Mouse (Mus musculus) ES-E14 (cell line): ENCODE data around the gene Magi2. TPM values are rescaled to one million over a fixed set of nuclear protein-coding genes. Genes with fewer than 3 reads are reported as not detected.

ENCODE experiments used
- DNase-seq: peaks from one replicate; pipeline ENCODE4 v3.0.0-alpha.2; 2013; ENCODE audit warnings: low read depth, low spot score
- H3K27ac ChIP-seq: 2 replicates; pipeline ENCODE4 v1.5.1; 2012; ENCODE audit warnings: low read depth, mild to moderate bottlenecking, low read length, moderate library complexity, mixed read lengths; ENCODE audit not compliant: poor library complexity, insufficient read depth, severe bottlenecking
- H3K36me3 ChIP-seq: 2 replicates; pipeline ENCODE4 v1.6.1; 2012; ENCODE audit warnings: mild to moderate bottlenecking, low read length, moderate library complexity, mixed read lengths; ENCODE audit not compliant: control insufficient read depth, poor library complexity, insufficient read depth, severe bottlenecking
- H3K4me1 ChIP-seq, 2 experiments: fragments of 150-350 bp in 1 of 2; sonication (generic) in 1 of 2; 2 replicates each; pipeline ENCODE4 v1.6.1; 2012; ENCODE audit warnings: low read length in 2 of 2, mild to moderate bottlenecking in 1 of 2, mixed read lengths in 1 of 2; ENCODE audit not compliant: control insufficient read depth in 2 of 2, insufficient read depth in 2 of 2, poor library complexity in 1 of 2
- H3K4me3 ChIP-seq, 2 experiments: fragments of 150-350 bp in 1 of 2; sonication (generic) in 1 of 2; 2 replicates each; pipeline ENCODE4 v1.5.1; 2012; ENCODE audit warnings: low read length in 2 of 2, low read depth in 1 of 2, mild to moderate bottlenecking in 1 of 2, mixed read lengths in 1 of 2; ENCODE audit not compliant: insufficient read depth in 1 of 2, poor library complexity in 1 of 2, severe bottlenecking in 1 of 2
- H3K9ac ChIP-seq: 2 replicates; pipeline ENCODE4 v1.6.1; 2012; ENCODE audit warnings: low read depth, mild to moderate bottlenecking, low read length, mixed read lengths; ENCODE audit not compliant: poor library complexity, insufficient read depth, severe bottlenecking
- H3K9me3 ChIP-seq: fragments of 150-350 bp; sonication (generic); 2 replicates; pipeline ENCODE4 v1.6.1; 2012; ENCODE audit warnings: low read depth, mild to moderate bottlenecking, low read length; ENCODE audit not compliant: control insufficient read depth, insufficient read depth
- CHD2 ChIP-seq: IDR thresholded peaks from 2 replicates; pipeline ENCODE4 v1.6.1; 2014; ENCODE audit warnings: mild to moderate bottlenecking, low read depth, low read length, inconsistent platforms
- HCFC1 ChIP-seq: IDR thresholded peaks from 2 replicates; pipeline ENCODE4 v1.6.1; 2012; ENCODE audit warnings: low read length, inconsistent platforms, borderline replicate concordance; ENCODE audit not compliant: insufficient read depth
- MAFK ChIP-seq: IDR thresholded peaks from 2 replicates; pipeline ENCODE4 v1.6.1; 2014; ENCODE audit warnings: mild to moderate bottlenecking, low read depth, low read length, inconsistent platforms; ENCODE audit not compliant: insufficient read depth
- ZC3H11A ChIP-seq: IDR thresholded peaks from 2 replicates; pipeline ENCODE4 v1.6.1; 2012; ENCODE audit warnings: low read depth, mild to moderate bottlenecking, inconsistent platforms, low read length, borderline replicate concordance
- ZNF384 ChIP-seq: IDR thresholded peaks from 2 replicates; pipeline ENCODE4 v1.6.1; 2012; ENCODE audit warnings: low read depth, low read length, inconsistent platforms
- in situ Hi-C, 2 experiments: fragments of 600-800 bp; cut with MboI; formaldehyde crosslinking; loops; one replicate each; pipeline ENCODE4 v1.15.1; 2025; ENCODE audit warnings: low sequenced_read_pairs in 2 of 2, inconsistent platforms in 1 of 2; ENCODE audit not compliant: unreplicated experiment in 2 of 2
- total RNA-seq: library from RNA; depleted of rRNA; stranded (reverse); fragments of 300-350 nt; gene quantifications from 2 replicates; pipeline ENCODE4 v1.2.3, GENCODE M21; 2012

The Magi2 gene
- total RNA-seq, 1 experiment, result 0.85 TPM

GRCm38 (mm10) chr5:20628954-20629601 is 1402.2 kb downstream of the Magi2 start:
- TF ChIP-seq ZNF384, result no peak
- no peak for TF ChIP-seq ZC3H11A
- peak; percentile 84 for TF ChIP-seq MAFK
- TF ChIP-seq CHD2, result no peak
- TF ChIP-seq HCFC1, result no peak
- Histone ChIP-seq H3K27ac (no peak overlapping the region), H3K36me3 (no peaks in the 10 kb centered on the region), H3K4me3 (no peak overlapping the region), H3K9me3 (no peaks in the 10 kb centered on the region), H3K4me1 (peaks cover 0 to 3% of the 10 kb centered on the region in 2 experiments; a peak in 1 of 4 replicates), H3K9ac (no peak overlapping the region)
- peak; percentile 19 for DNase-seq
- in situ Hi-C loops, result no loop called here

GRCm38 (mm10) chr5:20634046-20634769 is 1407.4 kb downstream of the Magi2 start:
- in situ Hi-C loops, result no loop called here

GRCm38 (mm10) chr5:20634822-20635221 is 1408.0 kb downstream of the Magi2 start:
- in situ Hi-C loops, result no loop called here
- Histone ChIP-seq H3K4me3 (no peak overlapping the region), H3K9me3 (no peaks in the 10 kb centered on the region), H3K4me1 (no peaks in the 10 kb centered on the region), H3K27ac (no peak overlapping the region), H3K9ac (no peak overlapping the region), H3K36me3 (no peaks in the 10 kb centered on the region)
- DNase-seq, result no peak
- TF ChIP-seq MAFK (no peak), ZC3H11A (no peak), HCFC1 (no peak), CHD2 (no peak), ZNF384 (no peak)

More at GRCm38 (mm10) chr5:20634046-20634769, 1407.4 kb downstream of the Magi2 start:
- DNase-seq, result no peak
- Histone ChIP-seq H3K4me1 (peaks cover 0 to 2% of the 10 kb centered on the region in 2 experiments; a peak in 1 of 4 replicates), H3K4me3 (no peak overlapping the region), H3K9ac (no peak overlapping the region), H3K9me3 (no peaks in the 10 kb centered on the region), H3K27ac (no peak overlapping the region), H3K36me3 (no peaks in the 10 kb centered on the region)
- TF ChIP-seq CHD2 (no peak), HCFC1 (no peak), MAFK (no peak), ZC3H11A (no peak), ZNF384 (no peak)

GRCm38 (mm10) chr5:20637300-20637989 is 1410.6 kb downstream of the Magi2 start:
- Histone ChIP-seq H3K4me1 (no peaks in the 10 kb centered on the region), H3K4me3 (no peak overlapping the region), H3K9me3 (no peaks in the 10 kb centered on the region), H3K27ac (no peak overlapping the region), H3K9ac (no peak overlapping the region), H3K36me3 (no peaks in the 10 kb centered on the region)
- in situ Hi-C loops, result no loop called here
- DNase-seq, result no peak
- TF ChIP-seq HCFC1, result no peak
- TF ChIP-seq ZC3H11A, result no peak
- no peak for TF ChIP-seq MAFK
- no peak for TF ChIP-seq ZNF384
- TF ChIP-seq CHD2, result no peak
